Mouse (Mus musculus): ENCODE data around the gene Gm9837.

Gene Gm9837

DNA sequence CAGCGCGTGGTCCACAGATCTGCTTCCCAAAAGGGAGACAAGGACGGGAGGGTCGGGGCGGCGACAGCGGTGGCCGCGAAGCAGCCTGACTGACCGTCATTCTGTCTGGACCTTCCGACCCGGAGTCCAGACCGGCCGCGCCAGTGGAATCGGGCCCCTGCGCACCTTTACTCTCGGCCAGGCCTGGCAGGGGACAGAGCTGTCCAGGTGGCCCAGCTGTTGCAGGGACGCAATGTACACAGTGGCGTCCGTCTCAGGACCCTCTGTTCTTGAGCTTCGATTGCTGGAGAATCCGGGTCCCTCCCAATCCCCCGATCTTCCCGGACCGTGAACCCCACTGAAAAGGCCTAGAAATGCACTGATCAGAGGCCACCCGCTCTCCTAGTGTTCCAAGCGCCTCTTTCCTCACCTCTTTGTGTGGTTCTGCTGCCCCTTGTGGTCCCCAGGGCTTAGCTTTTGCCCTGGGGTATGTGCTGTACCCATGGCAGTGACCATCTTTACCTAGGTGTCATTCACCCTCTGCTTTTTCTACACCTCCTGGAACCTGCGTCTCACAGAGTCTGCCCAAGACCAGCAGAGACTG is 12.8 kb downstream of the Gm9837 start:
- DNase-seq (ENCODE audit: extremely low read depth, insufficient read length, low spot score), result no peak

DNA sequence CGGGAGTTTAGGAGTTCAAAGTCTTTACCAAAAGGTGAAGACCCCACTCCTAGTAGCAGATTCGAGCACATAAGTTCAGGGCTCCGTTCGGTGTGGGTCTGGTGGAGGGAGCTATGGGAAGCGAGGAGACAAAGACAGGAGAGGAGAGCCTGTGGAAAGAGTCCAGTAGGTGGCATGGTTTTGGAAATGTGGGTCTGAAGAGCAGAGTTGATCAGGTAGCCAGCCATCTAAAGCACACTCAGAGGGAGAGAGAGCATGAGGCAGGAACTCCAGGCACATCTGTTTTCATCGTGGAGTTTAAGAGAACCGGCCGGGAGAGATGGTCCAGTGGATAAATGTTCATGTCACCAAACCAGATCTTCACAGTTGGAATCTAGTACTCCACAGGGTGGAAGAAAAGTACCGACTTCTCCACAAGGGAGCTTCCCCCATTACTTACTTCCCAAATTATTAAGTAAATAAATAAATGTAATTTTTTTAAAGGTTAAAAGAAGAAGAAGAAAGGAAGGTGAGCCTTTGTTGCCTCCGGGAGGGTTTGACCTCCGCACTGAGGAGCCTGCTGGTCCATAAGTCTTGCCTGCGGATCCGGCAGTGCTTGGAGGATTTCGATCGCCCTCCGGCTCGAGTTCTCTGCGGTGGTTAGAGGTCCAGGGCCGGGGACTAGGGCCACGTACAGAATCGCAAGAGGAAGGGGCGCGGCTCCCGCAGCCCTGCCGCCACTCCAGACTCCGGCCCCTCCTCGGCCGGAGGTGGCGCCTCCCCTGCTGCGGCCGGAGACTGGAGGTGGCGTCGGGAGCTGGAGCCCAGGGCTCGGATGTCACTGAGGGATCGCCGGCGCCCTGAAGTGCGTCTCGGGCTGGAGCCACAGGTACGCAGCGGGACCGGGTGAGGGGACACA is 13.6 kb downstream of the Gm9837 start, which contains the start of the genes Gm10447 and Shroom1:
TSS of gene Gm10447 (minus strand) at position 637 of the 898 bp plus-strand sequence.
TSS of gene Shroom1 (plus strand) at position 732 of the 898 bp plus-strand sequence.
- DNase-seq (ENCODE audit: extremely low read depth, insufficient read length, low spot score), result peak; percentile 91

DNA sequence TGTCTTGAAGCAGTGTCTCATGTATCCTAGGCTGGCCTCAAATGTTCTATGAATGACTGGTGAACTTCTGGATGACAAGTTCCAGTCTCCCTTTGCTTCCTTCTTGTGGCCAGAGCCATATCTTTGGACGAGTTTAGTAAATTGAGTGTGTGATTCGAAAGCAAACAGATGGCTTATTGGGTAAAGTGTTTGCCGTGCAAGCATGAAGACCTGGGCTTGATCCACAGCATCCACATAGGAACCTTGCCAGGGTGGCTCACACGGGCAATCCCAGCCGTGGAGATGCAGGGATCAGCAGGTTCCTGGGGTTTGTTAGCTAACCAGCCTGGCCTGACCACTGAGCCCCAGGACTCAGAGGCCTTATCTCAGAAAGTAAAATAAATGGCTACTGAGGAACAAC is 17.2 kb downstream of the Gm9837 start:
- no peak for DNase-seq (ENCODE audit: extremely low read depth, insufficient read length, low spot score)

DNA sequence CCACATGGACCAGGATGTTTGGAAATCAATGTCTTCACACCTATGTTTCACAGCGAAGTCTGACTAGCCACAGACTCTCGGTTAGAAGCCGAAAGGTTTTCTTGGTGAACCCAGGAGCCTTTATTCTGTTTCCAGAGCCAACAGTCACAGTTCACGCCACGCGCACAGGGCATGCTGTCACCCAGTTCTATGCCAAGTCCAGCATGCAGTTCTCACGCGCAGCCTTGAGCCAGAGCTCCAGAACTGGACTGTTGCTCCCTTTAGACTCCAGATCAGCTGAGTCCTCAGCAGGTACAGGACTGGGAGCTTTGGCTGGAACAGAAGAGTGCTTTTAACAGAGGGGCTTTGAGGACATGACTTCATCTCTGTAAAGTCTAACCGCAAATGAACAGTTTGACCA is 17.9 kb downstream of the Gm9837 start:
- no peak for DNase-seq (ENCODE audit: extremely low read depth, insufficient read length, low spot score)

DNA sequence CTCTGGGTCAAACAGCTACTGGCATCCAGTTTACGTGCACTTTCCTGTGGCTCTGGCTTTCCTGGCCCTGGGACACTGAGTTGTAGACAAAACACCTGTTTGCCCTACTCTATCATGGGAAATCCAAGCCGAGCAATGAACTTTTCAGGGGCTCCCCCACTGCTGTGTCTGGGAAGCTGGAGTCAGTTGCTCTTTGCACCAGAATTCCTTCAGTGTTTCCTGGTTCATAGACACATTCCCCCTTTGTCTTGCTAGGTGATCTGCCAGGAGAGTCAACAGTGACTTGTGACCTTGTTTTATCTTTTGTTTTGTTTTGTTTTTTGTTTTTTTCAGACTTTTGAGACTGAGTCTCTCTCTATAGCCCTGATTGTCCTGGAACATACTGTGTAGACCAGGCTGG is 18.9 kb downstream of the Gm9837 start:
- no peak for DNase-seq (ENCODE audit: extremely low read depth, insufficient read length, low spot score)

DNA sequence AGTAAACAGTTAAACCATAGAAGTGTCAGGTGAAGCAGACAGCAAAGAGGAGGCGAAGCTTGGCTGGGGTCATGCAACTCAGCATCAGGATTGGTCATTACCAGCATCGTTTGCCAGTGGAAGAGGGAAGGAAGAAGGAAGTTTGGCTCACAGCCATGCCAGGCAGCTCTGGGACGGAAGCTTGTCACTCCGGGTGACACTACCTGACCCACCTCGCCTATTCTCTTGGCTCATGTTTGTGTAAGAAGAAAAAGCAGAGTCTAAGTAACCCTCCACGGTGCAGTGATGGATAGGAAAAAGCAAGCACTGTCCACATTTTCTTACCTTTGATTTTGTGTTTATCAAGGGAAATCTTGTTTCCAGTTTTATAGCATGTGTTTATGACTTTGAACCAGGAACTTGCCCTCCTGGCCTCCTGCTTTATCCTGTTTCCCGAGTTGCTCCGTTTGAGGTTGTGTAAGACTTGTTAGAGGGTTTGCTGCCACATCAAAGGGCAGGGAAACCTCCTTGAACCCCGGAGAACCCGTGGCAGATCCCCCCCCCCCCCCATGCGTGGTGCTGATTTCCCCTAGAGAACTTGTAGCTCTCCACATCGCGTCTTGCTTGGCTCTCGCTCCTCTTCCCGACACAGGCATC is 20.1 kb downstream of the Gm9837 start:
- DNase-seq (ENCODE audit: extremely low read depth, insufficient read length, low spot score), result no peak

DNA sequence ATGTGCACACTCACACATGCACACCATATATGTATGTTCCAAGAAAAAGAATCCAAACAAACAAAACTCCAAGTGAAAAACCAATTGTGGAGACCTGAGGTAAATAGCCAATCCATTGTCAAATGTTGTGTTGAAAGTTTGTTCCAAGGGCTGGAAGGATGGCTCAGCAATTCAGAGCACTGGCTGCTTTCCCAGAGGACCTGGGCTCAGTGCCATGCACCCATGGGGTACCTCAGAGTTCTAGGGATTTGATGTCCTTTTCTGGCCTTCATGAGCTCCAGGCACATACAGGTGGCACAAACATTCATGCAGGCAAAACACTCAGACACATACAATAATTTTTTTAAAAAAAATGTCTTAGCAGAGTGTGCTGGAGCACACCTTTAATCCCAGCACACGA is 21.8 kb downstream of the Gm9837 start:
- DNase-seq (ENCODE audit: extremely low read depth, insufficient read length, low spot score), result no peak

DNA sequence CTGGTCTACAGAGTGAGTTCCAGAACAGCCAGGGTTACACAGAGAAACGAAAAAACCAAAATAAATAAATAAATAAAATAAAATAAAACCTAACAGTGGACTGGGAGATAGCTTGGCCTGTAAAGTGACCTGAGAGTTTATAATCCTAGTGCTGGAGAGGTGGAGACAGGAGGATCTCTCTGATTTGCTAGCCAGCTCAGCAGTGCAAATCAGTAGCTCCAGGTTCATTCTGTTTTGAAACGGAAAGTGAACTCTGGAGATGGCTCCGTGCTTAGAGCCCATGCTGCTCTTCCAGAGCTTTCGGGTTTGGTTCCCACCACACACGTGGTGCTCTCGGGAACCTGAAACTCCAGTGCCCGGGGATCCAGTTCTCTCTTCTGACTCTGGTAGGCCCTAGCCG is 22.3 kb downstream of the Gm9837 start:
- DNase-seq (ENCODE audit: extremely low read depth, insufficient read length, low spot score), result no peak

DNA sequence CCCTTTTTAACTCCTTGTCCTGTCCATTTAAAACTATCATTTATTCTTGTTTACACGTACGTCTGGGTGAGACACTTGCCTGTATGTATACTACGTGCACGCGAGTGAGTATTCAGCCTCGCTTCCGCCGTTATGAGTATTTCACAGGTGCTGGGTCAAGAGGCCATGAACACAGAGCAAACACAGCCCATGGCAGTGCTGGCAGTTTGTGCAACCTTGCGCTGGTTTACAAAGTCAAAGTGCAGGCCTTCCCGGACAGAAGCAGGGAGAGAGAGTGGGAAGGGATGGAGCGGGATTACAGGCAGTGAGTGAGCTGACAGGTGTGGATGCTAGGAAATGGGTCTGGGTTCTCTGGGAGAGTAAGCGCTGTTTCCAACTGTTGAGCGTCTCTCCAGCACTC is 24.1 kb downstream of the Gm9837 start:
- DNase-seq (ENCODE audit: extremely low read depth, insufficient read length, low spot score), result no peak

DNA sequence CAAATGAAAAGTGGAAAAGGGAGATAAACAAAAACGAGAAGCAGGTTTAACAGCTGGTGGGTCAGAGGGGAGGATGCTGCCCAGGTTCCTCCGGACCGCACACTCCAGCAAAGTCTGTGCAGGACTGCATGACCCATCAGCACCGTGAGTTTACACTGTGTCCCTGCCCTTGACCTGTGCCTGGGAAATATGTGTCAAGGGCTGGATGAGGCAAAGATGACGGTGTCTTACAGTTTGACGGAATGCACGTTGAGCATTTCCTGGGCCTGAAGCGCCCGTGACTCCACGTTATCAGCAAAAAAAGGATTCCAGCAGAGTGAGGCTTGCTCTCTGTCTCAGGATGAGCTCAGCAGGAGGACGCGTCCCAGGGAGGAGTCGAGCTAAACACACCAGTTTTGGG is 24.7 kb downstream of the Gm9837 start:
- no peak for DNase-seq (ENCODE audit: extremely low read depth, insufficient read length, low spot score)

DNA sequence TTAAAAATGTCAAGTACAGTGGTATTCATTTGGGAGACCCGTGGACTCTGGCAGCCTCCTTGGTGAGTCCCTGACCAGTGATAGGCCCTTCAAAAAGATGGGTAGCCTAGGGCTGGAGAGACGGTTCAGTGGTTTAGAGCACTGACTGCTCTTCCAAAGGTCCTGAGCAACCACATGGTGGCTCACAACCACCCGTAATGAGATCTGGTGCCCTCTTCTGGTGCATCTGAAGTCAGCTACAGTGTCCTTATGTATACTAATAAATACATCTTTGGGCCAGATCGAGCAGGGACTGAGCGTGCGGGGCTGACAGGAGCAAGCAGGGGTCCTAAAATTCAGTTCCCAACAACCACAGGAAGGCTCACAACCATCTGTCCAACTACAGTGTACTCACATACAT is 26.4 kb downstream of the Gm9837 start:
- no peak for DNase-seq (ENCODE audit: extremely low read depth, insufficient read length, low spot score)

DNA sequence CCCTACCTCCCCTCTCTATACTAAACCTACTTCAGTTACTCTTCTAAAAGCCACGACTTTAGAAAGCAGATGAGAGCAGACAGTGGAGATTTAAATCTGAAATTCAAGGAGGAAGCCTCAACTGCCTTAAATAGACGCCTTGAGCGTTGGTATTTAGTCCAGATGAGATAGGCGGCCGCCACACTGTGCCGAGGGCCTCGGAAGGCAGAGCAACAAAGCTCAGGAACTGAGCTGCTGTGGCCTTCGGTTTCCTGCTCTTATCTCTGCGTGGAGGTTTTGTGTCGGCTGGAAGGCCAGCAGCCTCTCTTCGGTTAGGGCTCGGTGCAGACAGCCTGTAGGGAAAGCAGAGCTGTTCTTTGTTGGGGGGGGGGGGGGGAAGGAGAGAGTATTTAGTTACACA is 28.4 kb downstream of the Gm9837 start:
- DNase-seq (ENCODE audit: extremely low read depth, insufficient read length, low spot score), result no peak

DNA sequence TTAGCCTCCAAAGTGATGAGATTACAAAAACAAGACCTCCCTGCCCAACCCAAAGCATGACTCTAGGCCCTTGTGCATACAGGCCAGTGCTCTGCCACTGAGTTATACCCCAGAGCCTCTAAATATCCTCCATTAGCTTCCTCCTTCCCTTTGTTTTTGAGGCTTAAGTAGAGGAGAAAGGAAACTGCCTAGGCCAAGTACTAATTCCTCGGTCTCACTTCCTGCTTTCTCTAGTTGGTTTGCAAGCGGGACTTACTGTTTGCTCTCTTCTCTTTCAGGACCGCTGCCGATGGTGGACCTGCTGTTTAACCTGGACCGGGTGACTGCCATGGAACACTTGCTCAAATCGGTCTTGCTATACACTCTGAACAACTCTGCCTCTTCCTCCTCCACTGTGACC is 33.9 kb downstream of the Gm9837 start:
- DNase-seq (ENCODE audit: extremely low read depth, insufficient read length, low spot score), result no peak

DNA sequence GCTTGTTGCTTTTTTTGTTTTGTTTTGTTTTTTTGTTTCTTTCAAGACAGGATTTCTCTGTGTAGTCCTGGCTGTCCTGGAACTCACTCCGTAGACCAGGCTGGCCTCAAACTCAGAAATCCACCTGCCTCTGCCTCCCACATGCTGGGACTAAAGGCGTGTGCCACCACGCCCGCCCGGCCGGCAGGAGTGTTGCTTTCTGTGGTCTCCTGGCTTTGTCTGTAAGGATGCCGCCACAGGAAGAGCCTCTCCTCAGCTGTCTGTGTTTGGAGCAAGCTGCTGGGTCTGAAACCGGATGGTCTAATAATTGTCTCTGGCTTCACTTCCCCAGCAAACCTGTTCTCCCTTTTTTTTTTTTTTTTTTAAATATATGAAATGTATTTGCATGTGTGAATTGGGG is 34.8 kb downstream of the Gm9837 start:
- DNase-seq (ENCODE audit: extremely low read depth, insufficient read length, low spot score), result no peak

DNA sequence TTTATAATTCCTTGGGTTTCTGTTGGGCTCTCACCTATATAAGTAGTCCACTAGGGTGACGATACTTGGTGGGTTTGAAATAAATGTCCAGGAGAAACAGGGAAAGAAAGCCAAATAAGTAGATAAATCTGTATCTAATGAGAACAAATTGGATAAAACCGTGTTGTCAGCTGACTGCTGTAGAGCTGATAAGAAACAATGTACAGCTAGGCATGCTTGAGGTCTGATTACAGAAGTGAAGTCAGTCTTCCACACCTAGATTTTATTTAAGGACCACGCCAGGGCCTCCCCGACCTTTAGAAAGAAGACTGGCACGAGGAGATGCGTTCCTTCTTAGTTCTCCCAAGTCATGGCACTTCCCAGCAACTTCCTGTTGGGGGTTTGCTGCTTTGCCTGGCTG is 37.2 kb downstream of the Gm9837 start:
- no peak for DNase-seq (ENCODE audit: extremely low read depth, insufficient read length, low spot score)

DNA sequence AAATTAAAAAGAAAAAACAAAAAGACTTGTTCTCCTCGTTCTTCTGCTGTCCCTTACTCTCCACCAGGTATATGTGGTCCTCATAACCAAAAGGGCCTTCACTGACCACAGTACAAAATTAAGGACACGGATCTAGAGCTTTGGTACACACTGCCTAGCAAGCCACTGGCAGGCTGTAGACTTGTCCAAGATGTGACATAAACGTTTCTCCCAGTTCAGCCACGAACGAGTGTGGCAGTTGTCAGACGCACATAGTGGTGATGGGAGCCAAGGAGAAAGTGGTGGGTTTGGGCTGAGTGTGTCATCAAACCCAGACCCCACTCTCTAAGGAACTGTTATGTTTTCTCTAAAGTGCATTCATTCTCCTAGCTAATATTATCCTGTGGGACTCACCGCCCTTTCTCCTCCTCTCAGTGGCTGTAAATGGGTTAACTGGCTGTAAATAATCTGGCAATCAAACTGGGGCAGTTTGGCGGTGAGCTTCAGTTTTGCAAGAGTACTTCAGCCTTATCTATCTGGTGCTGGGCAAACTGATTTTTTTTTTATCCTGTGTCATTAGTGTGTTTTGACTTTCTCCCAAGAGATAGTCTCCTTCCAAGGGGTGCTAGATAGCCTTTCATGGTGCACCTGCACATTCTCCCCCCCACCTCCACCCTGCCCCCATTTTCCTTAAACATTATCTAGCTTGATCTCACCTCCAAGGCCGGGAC is 38.8 kb downstream of the Gm9837 start:
- DNase-seq (ENCODE audit: extremely low read depth, insufficient read length, low spot score), result no peak

DNA sequence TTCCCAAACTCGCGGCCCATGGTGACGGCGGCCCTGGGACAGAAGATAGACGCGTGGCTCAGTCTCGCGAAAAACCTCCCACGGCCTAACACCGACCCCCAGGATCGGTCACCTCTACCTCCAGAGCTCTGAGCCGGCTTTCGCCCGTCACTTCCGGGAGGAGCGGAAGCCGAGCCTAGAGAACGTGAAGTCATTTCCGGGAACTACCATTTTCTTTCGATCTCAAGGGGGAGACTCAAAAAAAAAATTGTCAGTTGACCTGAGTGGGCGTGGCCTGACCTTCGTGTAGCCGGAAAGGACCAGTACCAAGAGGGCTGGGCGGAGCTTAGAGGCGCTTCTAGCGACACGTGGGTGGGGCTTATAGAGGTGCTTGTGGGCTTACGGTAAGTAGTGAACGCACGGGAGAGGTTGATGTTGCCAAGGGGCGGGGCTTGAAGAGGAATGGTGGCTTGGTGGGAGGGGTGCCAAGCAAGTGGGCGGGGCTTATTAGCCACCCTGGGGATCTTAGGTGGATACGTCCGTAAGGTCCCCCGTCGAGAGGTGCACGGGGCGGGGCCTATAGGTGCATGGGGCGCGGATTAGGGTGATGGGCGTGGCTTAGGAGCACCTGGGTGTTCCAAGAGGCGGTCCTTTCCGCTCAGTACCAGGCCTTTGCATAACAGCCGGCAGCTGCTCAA is 39.5 kb downstream of the Gm9837 start, which contains the start of the genes Uqcrq and Gdf9:
TSS of gene Uqcrq (minus strand) at position 162 of the 677 bp plus-strand sequence.
TSS of gene Gdf9 (plus strand) at position 354 of the 677 bp plus-strand sequence.
- peak; percentile 97 for DNase-seq (ENCODE audit: extremely low read depth, insufficient read length, low spot score)

DNA sequence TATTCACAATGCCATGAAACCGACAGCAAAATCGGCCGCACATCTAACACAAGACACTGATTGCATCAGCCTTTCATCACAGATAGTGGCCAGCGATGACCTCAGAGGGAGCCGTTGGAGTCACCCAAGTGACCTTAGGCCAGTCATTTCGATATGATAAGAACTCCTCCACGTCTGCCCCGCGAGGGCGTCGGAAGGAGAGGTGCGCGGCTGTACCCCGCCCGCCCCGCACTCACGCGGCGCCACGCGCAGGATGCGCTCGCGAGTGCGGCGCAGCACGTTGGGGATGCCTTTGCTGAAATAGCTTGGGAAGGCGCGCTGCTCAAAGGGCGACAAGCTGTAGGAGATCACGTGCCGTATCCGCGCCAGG is 40.0 kb downstream of the Gm9837 start:
- peak; percentile 91 for DNase-seq (ENCODE audit: extremely low read depth, insufficient read length, low spot score)

DNA sequence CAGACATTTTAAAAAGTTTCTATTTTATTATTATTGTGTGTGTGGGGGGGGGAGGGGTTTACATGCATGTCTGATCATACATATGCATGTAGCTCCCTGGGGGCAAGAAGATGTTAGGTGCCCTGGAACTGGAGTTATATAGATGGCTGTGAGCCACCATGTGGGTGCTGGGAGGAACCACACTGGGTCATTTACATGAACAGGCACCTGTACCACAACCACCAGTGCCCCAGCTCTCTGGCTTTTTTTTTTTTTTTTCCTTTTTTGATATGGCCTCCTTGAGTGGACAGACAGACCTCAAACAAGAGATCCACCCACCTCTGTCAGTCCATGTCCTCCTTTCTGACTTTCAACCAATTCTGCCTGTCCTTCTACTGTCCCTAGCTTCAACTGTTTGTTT is 41.1 kb downstream of the Gm9837 start:
- DNase-seq (ENCODE audit: extremely low read depth, insufficient read length, low spot score), result no peak

DNA sequence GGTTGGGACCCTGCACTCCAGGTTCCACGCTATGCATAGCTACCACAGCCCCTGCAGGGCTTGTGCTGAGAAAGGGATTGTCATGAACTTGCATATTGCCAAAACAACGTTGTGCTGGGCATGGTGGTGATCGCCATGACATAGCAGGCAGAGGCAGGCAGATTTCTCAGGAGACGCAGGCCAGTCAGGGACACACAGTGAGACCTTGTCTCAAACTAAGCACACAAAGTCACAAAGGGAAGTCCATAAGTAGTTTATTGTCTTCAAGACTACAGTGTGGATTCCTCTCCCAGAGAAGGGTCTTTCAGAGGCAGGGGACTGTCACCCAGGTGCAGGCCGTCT is 41.6 kb downstream of the Gm9837 start:
- DNase-seq (ENCODE audit: extremely low read depth, insufficient read length, low spot score), result no peak

All from 3134 (cell line).